Comparison of ENCODE assay signal across 9 mouse cellular contexts in genomic region chr7:78086566-78087008, GRCm38 (mm10).
A peak's percentile ranks its signal among the peaks of the same experiment; 100 is the strongest.
DNase-seq lines count a peak whose midpoint lies in the region; ATAC-seq lines count a peak whose summit lies in the region.
"Had no signal": no experiment of that assay in that cellular context is flagged by ENCODE, and none has a peak within 500 bp of the region (broad histone marks: within the 10 kb centered on the region; RNA-seq: fewer than 3 reads in every experiment).

No protein-coding gene starts in this region.

- peaks cover 4% of the 10 kb centered on the region; the same call in 1 of the 2 replicates for H3K4me1 ChIP-seq in heart, embryonic 12.5 days (replicated peaks)
- peaks cover 7% of the 10 kb centered on the region for H3K4me1 ChIP-seq in forebrain, embryonic 16.5 days (replicated peaks; ENCODE audit: control insufficient read depth, insufficient read depth, low read length)

- H3K36me3 ChIP-seq in heart, embryonic 12.5 days = no peaks in the 10 kb centered on the region
- no peaks in the 10 kb centered on the region for H3K36me3 ChIP-seq in forebrain, embryonic 16.5 days (ENCODE audit: control insufficient read depth, insufficient read depth)
- H3K36me3 ChIP-seq: G1E had no signal

- H3K9ac ChIP-seq in heart, embryonic 12.5 days = no peak overlapping the region
- no peak overlapping the region for H3K9ac ChIP-seq in forebrain, embryonic 16.5 days (replicated peaks; ENCODE audit: low read depth, low read length)

- DNase-seq in heart, adult 8-10 months (ENCODE audit: low spot score) = no peak
- DNase-seq in MN1 (ENCODE audit: low spot score) = peak; percentile 78
- peak; percentile 10 to 36 for DNase-seq in left cerebral cortex, adult 9 months (ENCODE audit: low spot score in 2 of 2)
- DNase-seq in gastrocnemius, postnatal 14 days = no peak
- DNase-seq in thymus, postnatal 14 days = no peak

- ATAC-seq in heart, embryonic 12.5 days (ENCODE audit: insufficient number of reproducible peaks, low FRiP score) = no peak
- ATAC-seq in forebrain, embryonic 16.5 days = 0 out of 2 replicates have a peak, but pooled peaks have one; percentile 10
- ATAC-seq in monocyte, adult 5-6 weeks (replicated peaks; ENCODE audit: insufficient number of reproducible peaks, low FRiP score, low TSS enrichment, poor library complexity, severe bottlenecking) = no peak

- no peak overlapping the region for H3K4me3 ChIP-seq in heart, embryonic 12.5 days
- no peak overlapping the region for H3K4me3 ChIP-seq in forebrain, embryonic 16.5 days (replicated peaks; ENCODE audit: low read length)

- peak overlapping the region; percentile 12; the same call in 1 of the 2 replicates for H3K4me2 ChIP-seq in heart, embryonic 12.5 days
- no peak overlapping the region; the same call in 1 of the 2 replicates for H3K4me2 ChIP-seq in forebrain, embryonic 16.5 days (ENCODE audit: low read length)

- no peaks in the 10 kb centered on the region for H3K9me3 ChIP-seq in heart, embryonic 12.5 days (replicated peaks)
- no peaks in the 10 kb centered on the region for H3K9me3 ChIP-seq in forebrain, embryonic 16.5 days (ENCODE audit: control insufficient read depth, low read length)

- 47% methylated on average over 4 of the region's 4 CpGs for WGBS in heart, embryonic 12.5 days
- WGBS in forebrain, embryonic 16.5 days = 51% methylated on average over 4 of the region's 4 CpGs

- no peak overlapping the region for H3K27ac ChIP-seq in heart, embryonic 12.5 days (ENCODE audit: poor library complexity, severe bottlenecking)
- no peak overlapping the region for H3K27ac ChIP-seq in forebrain, embryonic 16.5 days (ENCODE audit: low read length)

- intact Hi-C loops in gastrocnemius, postnatal 14 days (cut with DNase I; ENCODE audit: low total_unique reads) = no loop called here

- H3K27me3 ChIP-seq in heart, embryonic 12.5 days (replicated peaks) = no peaks in the 10 kb centered on the region
- H3K27me3 ChIP-seq in forebrain, embryonic 16.5 days (replicated peaks; ENCODE audit: control insufficient read depth, insufficient read depth, low read length) = no peaks in the 10 kb centered on the region

Comparison
In these comparisons a context has a peak if more than half of its experiments do, and no peak if none do; other contexts are left out.
1. DNase-seq: peak in MN1 (single experiment) and left cerebral cortex, adult 9 months (2 of 2); none in heart, adult 8-10 months (single experiment), gastrocnemius, postnatal 14 days (single experiment) and thymus, postnatal 14 days (single experiment).